Mouse (Mus musculus): Measurements from ENCODE around the gene Gm5142. TPM values are rescaled to one million over a fixed set of nuclear protein-coding genes. Genes with fewer than 3 reads are reported as not detected.

Gene Gm5142
- not detected for polyA plus RNA-seq (2014; fragmentation: Illumina TruSeq; extraction: RNeasy Lipid Tissue Mini Kit (QIAGEN cat#74804); ENCODE audit: low read depth, low replicate concordance)

DNA sequence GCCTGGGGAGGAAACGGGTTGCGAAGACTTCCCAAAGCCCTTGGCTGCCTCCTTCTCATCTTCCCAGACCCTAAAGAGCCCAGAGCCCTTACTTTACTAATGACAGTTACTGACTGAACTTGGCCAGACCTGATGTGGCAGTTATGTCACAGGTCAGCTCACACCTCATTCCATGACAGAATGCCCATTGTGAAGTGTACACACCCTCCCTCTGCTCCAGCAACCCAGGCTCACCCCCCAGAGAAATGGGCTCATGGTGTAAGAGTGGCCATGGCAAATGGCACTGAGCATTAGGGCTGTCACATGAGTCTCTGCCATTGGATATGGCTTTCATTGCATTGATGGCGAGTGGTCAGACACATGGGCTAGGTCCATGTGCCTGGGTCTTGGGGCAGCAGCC is at the start of gene Gm5142:
TSS of gene Gm5142 (minus strand) at position 101 of the 400 bp plus-strand sequence.

DNA sequence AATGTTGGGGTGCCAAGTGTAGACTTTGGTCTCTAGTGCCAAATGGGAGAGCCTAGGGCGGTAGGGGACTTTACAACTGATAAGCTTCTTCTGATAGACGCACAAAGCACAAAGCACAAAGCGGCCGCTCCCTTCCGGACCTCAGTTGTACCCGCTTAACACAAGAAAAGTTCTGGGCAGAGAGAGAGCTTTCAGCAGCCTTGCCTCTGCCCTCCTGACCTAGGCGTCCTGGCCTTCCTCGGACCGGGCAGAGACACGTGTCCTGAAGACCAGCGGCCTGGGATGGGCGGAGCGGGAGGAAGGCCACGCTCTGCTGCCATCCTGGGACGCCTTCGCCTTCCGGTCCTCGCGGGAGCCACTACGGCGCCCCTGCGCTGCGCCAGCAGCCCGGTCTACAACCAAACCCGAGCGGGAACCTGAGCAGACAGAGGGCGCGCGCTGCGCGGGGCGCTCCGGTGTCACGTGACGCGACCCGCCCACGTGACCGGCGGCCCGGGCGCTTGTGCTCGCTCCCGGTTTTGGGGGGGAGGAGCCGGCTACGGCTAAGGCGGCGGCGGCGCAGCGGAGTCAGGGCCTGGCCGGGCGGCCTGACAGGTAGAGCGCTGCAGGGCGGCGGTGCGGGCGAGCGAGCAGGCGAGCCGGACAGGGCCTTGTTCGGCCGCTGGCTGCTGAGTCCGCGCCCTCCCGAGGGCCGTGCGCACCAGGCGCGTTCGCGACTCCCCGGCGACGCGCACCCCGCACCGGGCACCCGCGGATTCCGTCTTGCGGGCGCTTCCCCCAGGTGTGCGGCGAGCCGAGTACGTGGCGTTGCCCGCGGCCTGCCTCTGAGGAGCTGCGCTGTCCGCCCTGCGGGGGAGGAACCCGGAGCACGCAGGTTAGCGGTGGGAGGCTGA is 22.4 kb upstream of the Gm5142 start, which contains the start of gene Rcbtb1:
TSS of gene Rcbtb1 (plus strand) at position 499 of the 893 bp plus-strand sequence.

DNA sequence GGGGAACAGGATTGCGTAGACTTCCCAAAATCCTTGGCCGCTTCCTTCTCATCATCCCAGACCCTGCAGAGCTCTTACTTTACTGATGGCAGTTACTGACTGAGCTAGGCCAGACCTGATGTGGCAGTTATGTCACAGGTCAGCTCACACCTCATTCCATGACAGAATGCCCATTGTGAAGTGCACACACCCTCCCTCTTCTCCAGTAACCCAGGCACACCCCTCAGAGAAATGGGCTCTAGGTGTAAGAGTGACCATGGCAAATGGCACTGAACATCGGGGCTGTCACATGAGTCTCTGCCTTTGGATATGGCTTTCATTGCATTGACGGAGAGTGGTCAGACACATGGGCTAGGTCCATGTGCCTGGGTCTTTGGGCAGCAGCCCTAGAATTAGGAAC is 35.8 kb downstream of the Gm5142 start, which contains the start of gene 1700129C05Rik:
TSS of gene 1700129C05Rik (minus strand) at position 101 of the 400 bp plus-strand sequence.

Other genes with a start within 250 kb of the Gm5142 start
- gene 1700129C05Rik, start 35.9 kb downstream of the Gm5142 start, polyA plus RNA-seq (2014; fragmentation: Illumina TruSeq; extraction: RNeasy Lipid Tissue Mini Kit (QIAGEN cat#74804); ENCODE audit: low read depth, low replicate concordance) = not detected
- gene Rcbtb1, start 22.5 kb upstream of the Gm5142 start, polyA plus RNA-seq (2014; fragmentation: Illumina TruSeq; extraction: RNeasy Lipid Tissue Mini Kit (QIAGEN cat#74804); ENCODE audit: low read depth, low replicate concordance) = 10.1 TPM
- gene Gm6904, start 81.5 kb upstream of the Gm5142 start, polyA plus RNA-seq (2014; fragmentation: Illumina TruSeq; extraction: RNeasy Lipid Tissue Mini Kit (QIAGEN cat#74804); ENCODE audit: low read depth, low replicate concordance) = not detected
- not detected for gene Phf11a, start 118.8 kb upstream of the Gm5142 start, polyA plus RNA-seq (2014; fragmentation: Illumina TruSeq; extraction: RNeasy Lipid Tissue Mini Kit (QIAGEN cat#74804); ENCODE audit: low read depth, low replicate concordance)
- gene Phf11b, start 162.6 kb upstream of the Gm5142 start, polyA plus RNA-seq (2014; fragmentation: Illumina TruSeq; extraction: RNeasy Lipid Tissue Mini Kit (QIAGEN cat#74804); ENCODE audit: low read depth, low replicate concordance) = 1.2 TPM
- 12.8 TPM for gene Phf11d, start 186.7 kb upstream of the Gm5142 start, polyA plus RNA-seq (2014; fragmentation: Illumina TruSeq; extraction: RNeasy Lipid Tissue Mini Kit (QIAGEN cat#74804); ENCODE audit: low read depth, low replicate concordance)
- gene Phf11c, start 216.6 kb upstream of the Gm5142 start, polyA plus RNA-seq (2014; fragmentation: Illumina TruSeq; extraction: RNeasy Lipid Tissue Mini Kit (QIAGEN cat#74804); ENCODE audit: low read depth, low replicate concordance) = 0.37 TPM